ENCODE assay signal across 24 mouse cellular contexts in genomic region chr12:51705778-51706177, GRCm38 (mm10). TPM values are rescaled to one million over a fixed set of nuclear protein-coding genes. Genes with fewer than 3 reads are reported as not detected.
DNase-seq lines count a peak whose midpoint lies in the region; ATAC-seq and TF ChIP-seq lines count a peak whose summit lies in the region.
"Had no signal": no experiment of that assay in that cellular context is flagged by ENCODE, and none has a peak within 500 bp of the region (broad histone marks: within the 10 kb centered on the region; RNA-seq: fewer than 3 reads in every experiment).

No protein-coding gene starts in this region.

- H3K36me3 ChIP-seq in liver, embryonic 13.5 days, result peaks cover 4% of the 10 kb centered on the region
- H3K36me3 ChIP-seq in lung, postnatal 0 days (ENCODE audit: insufficient read depth, low read length), result no peaks in the 10 kb centered on the region; the same call in 1 of the 2 replicates
- H3K36me3 ChIP-seq in forebrain, embryonic 16.5 days (ENCODE audit: control insufficient read depth, insufficient read depth), result no peaks in the 10 kb centered on the region
- H3K36me3 ChIP-seq: limb, embryonic 13.5 days had no signal

- 47% methylated on average over 12 of the region's 12 CpGs for WGBS in liver, embryonic 13.5 days (ENCODE audit: insufficient replicate concordance)
- 50% methylated on average over 12 of the region's 12 CpGs for WGBS in lung, postnatal 0 days
- 84% methylated on average over 12 of the region's 12 CpGs for WGBS in forebrain, embryonic 16.5 days

- no peak overlapping the region for H3K4me2 ChIP-seq in liver, embryonic 13.5 days
- no peak overlapping the region for H3K4me2 ChIP-seq in lung, postnatal 0 days (replicated peaks; ENCODE audit: low read depth, low read length)
- no peak overlapping the region for H3K4me2 ChIP-seq in forebrain, embryonic 16.5 days (ENCODE audit: low read length)
- H3K4me2 ChIP-seq: forebrain, embryonic 13.5 days; hindbrain, embryonic 14.5 days; limb, embryonic 13.5 days; midbrain, embryonic 12.5 days had no signal

- H3K4me3 ChIP-seq in liver, embryonic 13.5 days (replicated peaks), result no peak overlapping the region
- no peak overlapping the region for H3K4me3 ChIP-seq in lung, postnatal 0 days (ENCODE audit: low read depth, low read length)
- no peak overlapping the region for H3K4me3 ChIP-seq in forebrain, embryonic 16.5 days (replicated peaks; ENCODE audit: low read length)
- H3K4me3 ChIP-seq: forebrain, embryonic 13.5 days; limb, embryonic 13.5 days; midbrain, embryonic 12.5 days had no signal

- TF ChIP-seq CTCF in lung, postnatal 0 days (IDR thresholded peaks at IDR 0.05), result 0 out of 2 replicates have a peak, but pooled peaks have one; percentile 15

- H3K27ac ChIP-seq in liver, embryonic 13.5 days, result no peak overlapping the region
- H3K27ac ChIP-seq in lung, postnatal 0 days (ENCODE audit: low read length), result no peak overlapping the region; the same call in 1 of the 2 replicates
- no peak overlapping the region for H3K27ac ChIP-seq in forebrain, embryonic 16.5 days (ENCODE audit: low read length)
- H3K27ac ChIP-seq: hindbrain, embryonic 14.5 days; limb, embryonic 13.5 days; liver, embryonic 14.5 days; midbrain, embryonic 12.5 days had no signal

- ATAC-seq in liver, embryonic 13.5 days (ENCODE audit: low read depth), result 0 out of 2 replicates have a peak, but pooled peaks have one; percentile 20
- ATAC-seq in lung, postnatal 0 days, result peak; percentile 74
- peak; percentile 26; the same call in 1 of the 2 replicates for ATAC-seq in megakaryocyte progenitor cell, adult 5-6 weeks (replicated peaks; ENCODE audit: poor library complexity)
- no peak for ATAC-seq in forebrain, embryonic 16.5 days
- ATAC-seq: forebrain, embryonic 13.5 days; inflammation-experienced regulatory T-cells, adult 6 months had no signal

- H3K27me3 ChIP-seq in liver, embryonic 13.5 days, result no peaks in the 10 kb centered on the region
- H3K27me3 ChIP-seq in lung, postnatal 0 days (replicated peaks; ENCODE audit: insufficient read depth, low read length), result no peaks in the 10 kb centered on the region
- no peaks in the 10 kb centered on the region for H3K27me3 ChIP-seq in forebrain, embryonic 16.5 days (replicated peaks; ENCODE audit: control insufficient read depth, insufficient read depth, low read length)
- H3K27me3 ChIP-seq: forebrain, embryonic 13.5 days; limb, embryonic 13.5 days; midbrain, embryonic 12.5 days had no signal

- H3K9ac ChIP-seq in liver, embryonic 13.5 days, result no peak overlapping the region
- H3K9ac ChIP-seq in lung, postnatal 0 days (replicated peaks; ENCODE audit: low read depth), result no peak overlapping the region
- no peak overlapping the region for H3K9ac ChIP-seq in forebrain, embryonic 16.5 days (replicated peaks; ENCODE audit: low read depth, low read length)
- H3K9ac ChIP-seq: forebrain, embryonic 13.5 days; hindbrain, embryonic 14.5 days; limb, embryonic 13.5 days; liver, embryonic 14.5 days; midbrain, embryonic 12.5 days had no signal

- TF ChIP-seq EP300 in lung, postnatal 0 days (IDR thresholded peaks at IDR 0.05), result peak; percentile 94

- peaks cover 39% of the 10 kb centered on the region for H3K4me1 ChIP-seq in liver, embryonic 13.5 days (replicated peaks)
- no peaks in the 10 kb centered on the region for H3K4me1 ChIP-seq in lung, postnatal 0 days (ENCODE audit: insufficient read depth, low read depth, low read length)
- no peaks in the 10 kb centered on the region for H3K4me1 ChIP-seq in forebrain, embryonic 16.5 days (replicated peaks; ENCODE audit: control insufficient read depth, insufficient read depth, low read length)

- H3K9me3 ChIP-seq in liver, embryonic 13.5 days (replicated peaks), result peaks cover 5% of the 10 kb centered on the region
- H3K9me3 ChIP-seq in lung, postnatal 0 days (ENCODE audit: low read length), result no peaks in the 10 kb centered on the region
- H3K9me3 ChIP-seq in forebrain, embryonic 16.5 days (ENCODE audit: control insufficient read depth, low read length), result no peaks in the 10 kb centered on the region
- H3K9me3 ChIP-seq: forebrain, embryonic 13.5 days; limb, embryonic 13.5 days had no signal

- DNase-seq in liver, embryonic 13.5 days, result no peak
- DNase-seq in liver (no peak), R1 (ENCODE audit: low read depth, low spot score) (peak; percentile 72)
- DNase-seq in lung, postnatal 0 days (ENCODE audit: low spot score), result peak; percentile 59
- DNase-seq in embryo, embryonic 10.5 days (ENCODE audit: low spot score), result no peak
- no peak for DNase-seq in ovary, postnatal 10 days (ENCODE audit: low spot score)
- DNase-seq: adrenal gland, adult 2 months; cerebellum, adult 18-20 months; cerebellum, postnatal 36 days; gastrocnemius, postnatal 14 days; heart, postnatal 4 days; kidney, adult 8-10 months; kidney, postnatal 14 days; layer of hippocampus, postnatal 36 days; right cerebral cortex, postnatal 14 days; thymus, postnatal 14 days had no signal

RNA-seq across cellular contexts. Expression of gene Strn3, which starts 14.1 kb away (rescaled TPM):
- polyA plus RNA-seq in liver, embryonic 13.5 days (2015; fragmentation: Nextera tagmentation; extraction: Ambion mirVana), result 13.4 and 14.5 TPM in 2 replicates
- polyA plus RNA-seq in lung, postnatal 0 days (2015; fragmentation: Nextera tagmentation; extraction: Ambion mirVana), result 34.2 and 34.8 TPM in 2 replicates
- total RNA-seq in megakaryocyte progenitor cell, adult 5-6 weeks (2015), result 34.8 and 36.5 TPM in 2 replicates
- 47.9 and 69.3 TPM in 2 replicates for total RNA-seq in megakaryocyte progenitor cell, adult 5-6 weeks (2017)
- polyA plus RNA-seq in forebrain, embryonic 16.5 days (2015; fragmentation: Nextera tagmentation; extraction: Ambion mirVana), result 42.8 and 44.8 TPM in 2 replicates

RNA-seq across cellular contexts. Expression of gene Ap4s1, which starts 14.9 kb away (rescaled TPM):
- 17.1 and 17.5 TPM in 2 replicates for polyA plus RNA-seq in liver, embryonic 13.5 days (2015; fragmentation: Nextera tagmentation; extraction: Ambion mirVana)
- polyA plus RNA-seq in lung, postnatal 0 days (2015; fragmentation: Nextera tagmentation; extraction: Ambion mirVana), result 30.8 and 35.1 TPM in 2 replicates
- 35.4 and 40.2 TPM in 2 replicates for total RNA-seq in megakaryocyte progenitor cell, adult 5-6 weeks (2015)
- total RNA-seq in megakaryocyte progenitor cell, adult 5-6 weeks (2017), result 20.9 and 23.8 TPM in 2 replicates
- 37.7 and 39.4 TPM in 2 replicates for polyA plus RNA-seq in forebrain, embryonic 16.5 days (2015; fragmentation: Nextera tagmentation; extraction: Ambion mirVana)

Comparison
In these comparisons a context has a peak if more than half of its experiments do, and no peak if none do; other contexts are left out.
1. DNase-seq: peak in R1 (single experiment) and lung, postnatal 0 days (single experiment); none in liver, embryonic 13.5 days (single experiment), liver (single experiment), embryo, embryonic 10.5 days (single experiment) and ovary, postnatal 10 days (single experiment).